Mouse (Mus musculus) liver, adult 2 months (tissue): Measurements from ENCODE around the gene Ssh1.

ENCODE experiments used
- CTCF ChIP-seq: fragments of 200-500 bp; IDR thresholded peaks from 2 replicates; pipeline ENCODE4 v1.5.1; 2011; ENCODE audit warnings: low read depth, low read length, control low read depth
- POLR2A ChIP-seq: fragments of 200-500 bp; IDR thresholded peaks from 2 replicates; pipeline ENCODE4 v1.6.1; 2011; ENCODE audit warnings: low read length, control low read depth; ENCODE audit not compliant: insufficient read depth; ENCODE audit errors: extremely low read depth

GRCm38 (mm10) chr5:113930648-113931609, 62.8 kb downstream of the Ssh1 start:
- TF ChIP-seq POLR2A = no peak
- TF ChIP-seq CTCF = no peak
